Mouse (Mus musculus): ENCODE results near the gene Ap2s1.

Ap2s1 gene

GRCm38 (mm10) chr7:16793010-16793725, 55.0 kb downstream of the Ap2s1 start:
- in situ Hi-C loops (cut with MseI, MboI) = no loop called here

- in situ Hi-C loops (cut with MseI, MboI) = loop anchor here in 1 of 2 experiments (5.0 kb wide), 1 partner anchor 48 kb away; no protein-coding TSS in a partner anchor
These were observed 56.7 kb downstream of the Ap2s1 start for GRCm38 (mm10) chr7:16794886-16795285.

All from mouse trophoblast stem cell (cell line).